Mouse (Mus musculus) stomach, postnatal 0 days (tissue): ENCODE data around the gene Tgfbrap1.

ENCODE experiments used
- CTCF ChIP-seq: IDR thresholded peaks from 2 replicates; pipeline ENCODE4 v1.5.1; 2016; ENCODE audit warnings: antibody characterized with exemption, low read depth, mild to moderate bottlenecking, moderate library complexity
- EP300 ChIP-seq: optimal IDR thresholded peaks from 2 replicates; pipeline ENCODE3; 2016; ENCODE audit warnings: antibody characterized with exemption

DNA sequence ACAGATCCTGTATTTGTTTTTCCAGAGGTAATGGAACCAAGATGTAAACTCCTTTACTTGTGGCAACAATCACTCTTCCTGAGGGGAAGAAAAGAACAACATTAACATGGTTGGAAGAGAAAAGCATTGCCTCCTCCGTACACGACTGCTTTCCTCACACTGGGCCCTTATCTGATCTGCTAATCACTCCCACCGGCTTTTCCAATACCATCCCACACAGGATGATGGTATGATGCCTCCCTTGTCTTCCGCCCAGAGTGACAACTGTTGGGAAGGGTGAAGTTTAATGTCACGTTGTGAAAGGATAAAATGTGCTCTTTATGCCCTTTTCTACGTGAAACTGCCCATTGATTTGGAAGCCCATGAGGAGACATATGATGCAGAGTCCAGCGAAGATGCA lies 30.9 kb downstream of the Tgfbrap1 start:
- no peak for TF ChIP-seq CTCF
- no peak for TF ChIP-seq EP300
